8 mouse cellular contexts compared by ENCODE assay signal in genomic region chr15:79432892-79433291, GRCm38 (mm10). TPM values are rescaled to one million over a fixed set of nuclear protein-coding genes. Genes with fewer than 3 reads are reported as not detected.
A peak's percentile ranks its signal among the peaks of the same experiment; 100 is the strongest.
DNase-seq lines count a peak whose midpoint lies in the region; ATAC-seq and TF ChIP-seq lines count a peak whose summit lies in the region.

No protein-coding gene starts in this region.

- H3K4me1 ChIP-seq in heart, embryonic 14.5 days (ENCODE audit: control insufficient read depth in 2 of 2, insufficient read depth in 2 of 2, low read length in 2 of 2): peaks cover 45 to 82% of the 10 kb centered on the region in 2 experiments
- H3K4me1 ChIP-seq in lung, postnatal 0 days (ENCODE audit: insufficient read depth, low read depth, low read length): peaks cover 19% of the 10 kb centered on the region

- TF ChIP-seq EP300 in lung, postnatal 0 days (IDR thresholded peaks at IDR 0.05): no peak

- peaks cover 4% of the 10 kb centered on the region; the same call in 1 of the 2 replicates for H3K9me3 ChIP-seq in heart, embryonic 14.5 days (ENCODE audit: control insufficient read depth, low read length)
- H3K9me3 ChIP-seq in lung, postnatal 0 days (ENCODE audit: low read length): no peaks in the 10 kb centered on the region

- TF ChIP-seq CTCF in lung, postnatal 0 days (IDR thresholded peaks at IDR 0.05): no peak

- peak overlapping the region; percentile 23 for H3K9ac ChIP-seq in heart, embryonic 14.5 days (ENCODE audit: low read length)
- H3K9ac ChIP-seq in lung, postnatal 0 days (replicated peaks; ENCODE audit: low read depth): no peak overlapping the region

- H3K4me3 ChIP-seq in heart, embryonic 14.5 days (ENCODE audit: control insufficient read depth in 1 of 2, insufficient read depth in 1 of 2, low read depth in 1 of 2, low read length in 2 of 2): peak overlapping the region; percentile 10 to 13; a peak in 2 of 4 replicates
- no peak overlapping the region for H3K4me3 ChIP-seq in lung, postnatal 0 days (ENCODE audit: low read depth, low read length)

- peak overlapping the region; percentile 78 to 90 for H3K27ac ChIP-seq in heart, embryonic 14.5 days (replicated peaks in 1 of 2; ENCODE audit: control insufficient read depth in 1 of 2, insufficient read depth in 1 of 2, low read depth in 2 of 2, low read length in 2 of 2)
- peak overlapping the region; percentile 45 for H3K27ac ChIP-seq in lung, postnatal 0 days (ENCODE audit: low read length)

- peaks cover 79% of the 10 kb centered on the region for H3K36me3 ChIP-seq in heart, embryonic 14.5 days (ENCODE audit: control insufficient read depth, insufficient read depth, low read length)
- peaks cover 29% of the 10 kb centered on the region for H3K36me3 ChIP-seq in lung, postnatal 0 days (ENCODE audit: insufficient read depth, low read length)
- H3K36me3 ChIP-seq in splenic B cell, adult 2 months (ENCODE audit: control insufficient read depth, insufficient read depth, low read length, poor library complexity, severe bottlenecking): no peaks in the 10 kb centered on the region

- 4% methylated on average over 21 of the region's 21 CpGs for WGBS in heart, embryonic 14.5 days
- 26% methylated on average over 21 of the region's 21 CpGs for WGBS in lung, postnatal 0 days

- H3K27me3 ChIP-seq in heart, embryonic 14.5 days (ENCODE audit: control insufficient read depth, insufficient read depth, low read length): no peaks in the 10 kb centered on the region
- no peaks in the 10 kb centered on the region for H3K27me3 ChIP-seq in lung, postnatal 0 days (replicated peaks; ENCODE audit: insufficient read depth, low read length)
- H3K27me3 ChIP-seq in splenic B cell, adult 2 months (ENCODE audit: control insufficient read depth, insufficient read depth, low read length, poor library complexity, severe bottlenecking): no peaks in the 10 kb centered on the region

- peak; percentile 17 for DNase-seq in thymus, postnatal 25 days
- no peak for DNase-seq in thymus, postnatal 4 days
- DNase-seq in kidney, postnatal 14 days: peak; percentile 53
- peak; percentile 70 for DNase-seq in lung, postnatal 0 days (ENCODE audit: low spot score)
- peak; percentile 21 for DNase-seq in splenic B cell, adult 2 months (ENCODE audit: low read depth, low spot score)
- DNase-seq in gastrocnemius, postnatal 10 days: no peak
- DNase-seq in gastrocnemius, postnatal 25 days: no peak

- ATAC-seq in heart, embryonic 14.5 days (ENCODE audit: insufficient number of reproducible peaks, insufficient read depth, low FRiP score, low read depth): peak; percentile 69
- ATAC-seq in lung, postnatal 0 days: peak; percentile 65

- peak overlapping the region; percentile 34 for H3K4me2 ChIP-seq in heart, embryonic 14.5 days (ENCODE audit: low read length)
- H3K4me2 ChIP-seq in lung, postnatal 0 days (replicated peaks; ENCODE audit: low read depth, low read length): peak overlapping the region; percentile 12; the same call in 1 of the 2 replicates

RNA-seq across cellular contexts. Expression of gene Csnk1e, which starts 22.5 kb away (rescaled TPM):
- 83.0 and 95.1 TPM in 2 replicates for polyA plus RNA-seq in heart, embryonic 14.5 days (2014; fragmentation: Nextera tagmentation; extraction: Ambion mirVana)
- 67.2 and 72.4 TPM in 2 replicates for polyA plus RNA-seq in lung, postnatal 0 days (2015; fragmentation: Nextera tagmentation; extraction: Ambion mirVana)
- total RNA-seq in gastrocnemius, postnatal 10 days (2021): 10 to 100 TPM; 55.5 to 60.8 TPM
- total RNA-seq in gastrocnemius, postnatal 25 days (2021): 10 to 100 TPM; 43.1 to 43.9 TPM

RNA-seq across cellular contexts. Expression of gene Tmem184b, which starts 29.5 kb away (rescaled TPM):
- 56.1 and 60.6 TPM in 2 replicates for polyA plus RNA-seq in heart, embryonic 14.5 days (2014; fragmentation: Nextera tagmentation; extraction: Ambion mirVana)
- 55.3 and 56.7 TPM in 2 replicates for polyA plus RNA-seq in lung, postnatal 0 days (2015; fragmentation: Nextera tagmentation; extraction: Ambion mirVana)
- total RNA-seq in gastrocnemius, postnatal 10 days (2021): 10 to 100 TPM; 42.0 to 47.5 TPM
- total RNA-seq in gastrocnemius, postnatal 25 days (2021): 10 to 100 TPM; 28.4 to 30.4 TPM

Comparison
In these comparisons a context has a peak if more than half of its experiments do, and no peak if none do; other contexts are left out.
1. DNase-seq: peak in thymus, postnatal 25 days (single experiment), kidney, postnatal 14 days (single experiment), lung, postnatal 0 days (single experiment) and splenic B cell, adult 2 months (single experiment); none in thymus, postnatal 4 days (single experiment), gastrocnemius, postnatal 10 days (single experiment) and gastrocnemius, postnatal 25 days (single experiment).